Mouse (Mus musculus) bone marrow macrophage, adult 2 months (primary cell): ENCODE results near the gene Tmub2.

Experiments used
- CTCF ChIP-seq: IDR thresholded peaks from 2 replicates; pipeline ENCODE4 v1.5.1; 2012; ENCODE audit warnings: low read depth, mild to moderate bottlenecking, low read length, moderate library complexity
- POLR2A ChIP-seq: IDR thresholded peaks from 2 replicates; pipeline ENCODE4 v1.6.1; 2012; ENCODE audit warnings: mild to moderate bottlenecking, low read depth, low read length, borderline replicate concordance

GRCm38 (mm10) chr11:102258095-102258494 lies 26.6 kb upstream of the Tmub2 start:
- TF ChIP-seq POLR2A = no peak
- TF ChIP-seq CTCF = no peak
